Mouse (Mus musculus) kidney, adult 9 months (tissue): ENCODE data around the gene AI464131.
"Not testable (repeated sequence)": the region's sequence is repeated elsewhere in the genome, so short reads cannot be mapped to it uniquely, and the experiment has no call there.

Experiments used
- DNase-seq: peaks from one replicate; pipeline ENCODE4 v3.0.0; 2022

AI464131 gene

GRCm38 (mm10) chr4:41468396-41469080 lies 34.3 kb downstream of the AI464131 start:
- DNase-seq: peak; percentile 86

GRCm38 (mm10) chr4:41465287-41465665 lies 37.6 kb downstream of the AI464131 start:
- no peak for DNase-seq

- DNase-seq: peak; percentile 100
Observed at GRCm38 (mm10) chr4:41464345-41465286, 38.3 kb downstream of the AI464131 start, which contains the start of the genes Kif24 and Nudt2. Gene Kif24, minus strand, starts transcription at chr4:41464887. Gene Nudt2, plus strand, starts transcription at chr4:41465151.

GRCm38 (mm10) chr4:41463051-41463738 lies 39.7 kb downstream of the AI464131 start:
- not testable (repeated sequence) for DNase-seq

GRCm38 (mm10) chr4:41460690-41461089 lies 42.2 kb downstream of the AI464131 start:
- DNase-seq: no peak

GRCm38 (mm10) chr4:41447595-41447994 lies 55.3 kb downstream of the AI464131 start:
- DNase-seq: no peak
